Mouse (Mus musculus): Measurements from ENCODE around the gene Tnks1bp1. TPM values are rescaled to one million over a fixed set of nuclear protein-coding genes. Genes with fewer than 3 reads are reported as not detected.

The Tnks1bp1 gene
- polyA plus RNA-seq, 1 experiment from 2014 or later = 6.1 TPM

- H3K9ac ChIP-seq = peak overlapping the region; percentile 42
- peak overlapping the region; percentile 59 for H3K27ac ChIP-seq
- H3K4me1 ChIP-seq (replicated peaks; ENCODE audit: control insufficient read depth, insufficient read depth, low read length) = peaks cover 38% of the 10 kb centered on the region
- H3K36me3 ChIP-seq (replicated peaks; ENCODE audit: control insufficient read depth, insufficient read depth) = peaks cover 57% of the 10 kb centered on the region
- DNase-seq (ENCODE audit: low spot score) (peak; percentile 57), ATAC-seq (ENCODE audit: low FRiP score) (no peak)
- peak overlapping the region; percentile 65 for H3K4me2 ChIP-seq (replicated peaks)
- 3% methylated on average over 9 of the region's 10 CpGs for WGBS
- peak overlapping the region; percentile 19 for H3K4me3 ChIP-seq (replicated peaks; ENCODE audit: low read length)
- no peaks in the 10 kb centered on the region for H3K27me3 ChIP-seq (ENCODE audit: control insufficient read depth, insufficient read depth, low read length)
- H3K9me3 ChIP-seq (ENCODE audit: control insufficient read depth, low read length) = no peaks in the 10 kb centered on the region
Measured at GRCm38 (mm10) chr2:85050001-85050634, 2.3 kb downstream of the Tnks1bp1 start.

GRCm38 (mm10) chr2:85050746-85051145 is 2.9 kb downstream of the Tnks1bp1 start:
- Histone ChIP-seq H3K27ac (peak overlapping the region; percentile 59), H3K27me3 (ENCODE audit: control insufficient read depth, insufficient read depth, low read length) (no peaks in the 10 kb centered on the region), H3K9ac (peak overlapping the region; percentile 42), H3K4me3 (replicated peaks; ENCODE audit: low read length) (peak overlapping the region; percentile 19), H3K9me3 (ENCODE audit: control insufficient read depth, low read length) (no peaks in the 10 kb centered on the region), H3K4me1 (replicated peaks; ENCODE audit: control insufficient read depth, insufficient read depth, low read length) (peaks cover 38% of the 10 kb centered on the region), H3K4me2 (replicated peaks) (peak overlapping the region; percentile 65), H3K36me3 (replicated peaks; ENCODE audit: control insufficient read depth, insufficient read depth) (peaks cover 57% of the 10 kb centered on the region)
- ATAC-seq (ENCODE audit: low FRiP score) = no peak
- 62% methylated on average over 9 of the region's 9 CpGs for WGBS
- DNase-seq (ENCODE audit: low spot score) = no peak

GRCm38 (mm10) chr2:85053192-85053816 is 5.5 kb downstream of the Tnks1bp1 start:
- H3K27ac ChIP-seq = no peak overlapping the region
- H3K36me3 ChIP-seq (replicated peaks; ENCODE audit: control insufficient read depth, insufficient read depth) = peaks cover 63% of the 10 kb centered on the region
- H3K27me3 ChIP-seq (ENCODE audit: control insufficient read depth, insufficient read depth, low read length) = no peaks in the 10 kb centered on the region
- peaks cover 28% of the 10 kb centered on the region for H3K4me1 ChIP-seq (replicated peaks; ENCODE audit: control insufficient read depth, insufficient read depth, low read length)
- no peak overlapping the region for H3K4me2 ChIP-seq (replicated peaks)
- no peak for ATAC-seq (ENCODE audit: low FRiP score)
- no peak overlapping the region for H3K9ac ChIP-seq
- H3K9me3 ChIP-seq (ENCODE audit: control insufficient read depth, low read length) = no peaks in the 10 kb centered on the region
- no peak overlapping the region for H3K4me3 ChIP-seq (replicated peaks; ENCODE audit: low read length)
- no peak for DNase-seq (ENCODE audit: low spot score)
- 83% methylated on average over 5 of the region's 5 CpGs for WGBS

- Histone ChIP-seq H3K36me3 (replicated peaks; ENCODE audit: control insufficient read depth, insufficient read depth) (peaks cover 84% of the 10 kb centered on the region), H3K27ac (no peak overlapping the region), H3K4me3 (replicated peaks; ENCODE audit: low read length) (no peak overlapping the region), H3K9me3 (ENCODE audit: control insufficient read depth, low read length) (no peaks in the 10 kb centered on the region), H3K4me2 (replicated peaks) (no peak overlapping the region), H3K9ac (no peak overlapping the region), H3K27me3 (ENCODE audit: control insufficient read depth, insufficient read depth, low read length) (no peaks in the 10 kb centered on the region), H3K4me1 (replicated peaks; ENCODE audit: control insufficient read depth, insufficient read depth, low read length) (peaks cover 4% of the 10 kb centered on the region; the same call in 1 of the 2 replicates)
- 84% methylated on average over 5 of the region's 5 CpGs for WGBS
- ATAC-seq (ENCODE audit: low FRiP score) = no peak
- no peak for DNase-seq (ENCODE audit: low spot score)
Measured at GRCm38 (mm10) chr2:85056711-85057110, 8.9 kb downstream of the Tnks1bp1 start.

- no peak for ATAC-seq (ENCODE audit: low FRiP score)
- Histone ChIP-seq H3K27ac (no peak overlapping the region), H3K4me3 (replicated peaks; ENCODE audit: low read length) (no peak overlapping the region), H3K9ac (no peak overlapping the region), H3K4me1 (replicated peaks; ENCODE audit: control insufficient read depth, insufficient read depth, low read length) (no peaks in the 10 kb centered on the region), H3K9me3 (ENCODE audit: control insufficient read depth, low read length) (no peaks in the 10 kb centered on the region), H3K36me3 (replicated peaks; ENCODE audit: control insufficient read depth, insufficient read depth) (peaks cover 88% of the 10 kb centered on the region), H3K27me3 (ENCODE audit: control insufficient read depth, insufficient read depth, low read length) (no peaks in the 10 kb centered on the region), H3K4me2 (replicated peaks) (no peak overlapping the region)
- 94% methylated on average over 6 of the region's 6 CpGs for WGBS
- DNase-seq (ENCODE audit: low spot score) = no peak
Measured at GRCm38 (mm10) chr2:85059677-85060076, 11.9 kb downstream of the Tnks1bp1 start.

- Histone ChIP-seq H3K27ac (no peak overlapping the region), H3K36me3 (replicated peaks; ENCODE audit: control insufficient read depth, insufficient read depth) (peaks cover 82% of the 10 kb centered on the region), H3K4me3 (replicated peaks; ENCODE audit: low read length) (no peak overlapping the region), H3K27me3 (ENCODE audit: control insufficient read depth, insufficient read depth, low read length) (no peaks in the 10 kb centered on the region), H3K4me1 (replicated peaks; ENCODE audit: control insufficient read depth, insufficient read depth, low read length) (no peaks in the 10 kb centered on the region), H3K4me2 (replicated peaks) (peak overlapping the region; percentile 28), H3K9me3 (ENCODE audit: control insufficient read depth, low read length) (no peaks in the 10 kb centered on the region), H3K9ac (peak overlapping the region; percentile 31; the same call in 1 of the 2 replicates)
- no peak for DNase-seq (ENCODE audit: low spot score)
- 28% methylated on average over 11 of the region's 11 CpGs for WGBS
- ATAC-seq (ENCODE audit: low FRiP score) = no peak
Measured at GRCm38 (mm10) chr2:85060591-85061060, 12.8 kb downstream of the Tnks1bp1 start.

- Histone ChIP-seq H3K27me3 (ENCODE audit: control insufficient read depth, insufficient read depth, low read length) (no peaks in the 10 kb centered on the region), H3K4me2 (replicated peaks) (peak overlapping the region; percentile 28), H3K9ac (peak overlapping the region; percentile 31; the same call in 1 of the 2 replicates), H3K27ac (no peak overlapping the region), H3K9me3 (ENCODE audit: control insufficient read depth, low read length) (no peaks in the 10 kb centered on the region), H3K4me1 (replicated peaks; ENCODE audit: control insufficient read depth, insufficient read depth, low read length) (no peaks in the 10 kb centered on the region), H3K4me3 (replicated peaks; ENCODE audit: low read length) (no peak overlapping the region), H3K36me3 (replicated peaks; ENCODE audit: control insufficient read depth, insufficient read depth) (peaks cover 82% of the 10 kb centered on the region)
- ATAC-seq (ENCODE audit: low FRiP score) (no peak), DNase-seq (ENCODE audit: low spot score) (no peak)
- 60% methylated on average over 10 of the region's 10 CpGs for WGBS
Measured at GRCm38 (mm10) chr2:85061107-85061541, 13.3 kb downstream of the Tnks1bp1 start.

- Histone ChIP-seq H3K4me2 (replicated peaks) (no peak overlapping the region), H3K27ac (no peak overlapping the region), H3K36me3 (replicated peaks; ENCODE audit: control insufficient read depth, insufficient read depth) (peaks cover 57% of the 10 kb centered on the region), H3K9me3 (ENCODE audit: control insufficient read depth, low read length) (no peaks in the 10 kb centered on the region), H3K4me3 (replicated peaks; ENCODE audit: low read length) (no peak overlapping the region), H3K9ac (no peak overlapping the region), H3K27me3 (ENCODE audit: control insufficient read depth, insufficient read depth, low read length) (no peaks in the 10 kb centered on the region), H3K4me1 (replicated peaks; ENCODE audit: control insufficient read depth, insufficient read depth, low read length) (no peaks in the 10 kb centered on the region)
- WGBS = 92% methylated on average over 12 of the region's 12 CpGs
- DNase-seq (ENCODE audit: low spot score) = no peak
- no peak for ATAC-seq (ENCODE audit: low FRiP score)
Measured at GRCm38 (mm10) chr2:85065141-85065875, 17.5 kb downstream of the Tnks1bp1 start.

- Histone ChIP-seq H3K27me3 (ENCODE audit: control insufficient read depth, insufficient read depth, low read length) (no peaks in the 10 kb centered on the region), H3K4me2 (replicated peaks) (no peak overlapping the region), H3K36me3 (replicated peaks; ENCODE audit: control insufficient read depth, insufficient read depth) (peaks cover 62% of the 10 kb centered on the region), H3K4me1 (replicated peaks; ENCODE audit: control insufficient read depth, insufficient read depth, low read length) (no peaks in the 10 kb centered on the region), H3K4me3 (replicated peaks; ENCODE audit: low read length) (no peak overlapping the region), H3K27ac (no peak overlapping the region), H3K9ac (no peak overlapping the region), H3K9me3 (ENCODE audit: control insufficient read depth, low read length) (no peaks in the 10 kb centered on the region)
- ATAC-seq (ENCODE audit: low FRiP score) (no peak), DNase-seq (ENCODE audit: low spot score) (no peak)
- 92% methylated on average over 5 of the region's 5 CpGs for WGBS
Measured at GRCm38 (mm10) chr2:85066937-85067336, 19.1 kb downstream of the Tnks1bp1 start.

Data from hindbrain, embryonic 14.5 days (tissue).